Mouse (Mus musculus) adrenal gland, adult 2 months (tissue): ENCODE measurements around the gene Mep1a. TPM values are rescaled to one million over a fixed set of nuclear protein-coding genes. Genes with fewer than 3 reads are reported as not detected.
"Not testable (repeated sequence)": the region's sequence is repeated elsewhere in the genome, so short reads cannot be mapped to it uniquely, and the experiment has no call there.

Source experiments
- DNase-seq: peaks from one replicate; pipeline ENCODE4 v3.0.0; 2021
- long read RNA-seq: library from polyadenylated mRNA; stranded (forward); transcript quantifications from one replicate; pipeline ENCODE4 v2.0.0, GENCODE M21; 2021
- polyA plus RNA-seq: library from polyadenylated mRNA; depleted of rRNA; stranded (reverse); fragments of >200 nt; gene quantifications from 2 replicates; pipeline ENCODE4 v1.2.3, GENCODE M21; 2012; rRNA removed
- total RNA-seq, 2 experiments: library from RNA; stranded (reverse); gene quantifications; 2 replicates each; pipeline ENCODE4 v1.2.3; 2021

Gene Mep1a
- total RNA-seq: under 1 TPM in 1 of 2 experiments, not detected in 1; 0.14 TPM
- not detected in 2 replicates for polyA plus RNA-seq
- long read RNA-seq: 0 reads

DNA sequence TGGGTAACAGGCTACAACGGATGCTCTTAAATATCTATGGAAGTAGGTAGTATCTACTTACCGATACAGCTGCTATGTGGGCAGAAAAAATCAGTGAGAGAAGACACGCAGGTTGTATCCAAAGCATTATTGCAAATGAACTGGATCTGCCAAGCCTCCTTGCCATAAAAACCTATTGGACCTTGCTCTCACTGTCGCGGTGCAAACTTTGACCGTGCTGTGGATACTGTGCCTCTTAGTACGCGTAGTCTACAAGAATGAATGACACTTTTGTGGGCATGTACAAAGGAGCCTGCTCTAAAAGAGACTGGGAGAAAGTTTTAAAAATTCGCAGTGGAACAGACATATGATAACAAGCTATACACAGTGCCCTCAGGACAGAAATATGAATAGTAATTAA, at the start of gene Mep1a:
Gene Mep1a, minus strand, starts transcription at position 221 of the 400 bp plus-strand sequence.
- no peak for DNase-seq

DNA sequence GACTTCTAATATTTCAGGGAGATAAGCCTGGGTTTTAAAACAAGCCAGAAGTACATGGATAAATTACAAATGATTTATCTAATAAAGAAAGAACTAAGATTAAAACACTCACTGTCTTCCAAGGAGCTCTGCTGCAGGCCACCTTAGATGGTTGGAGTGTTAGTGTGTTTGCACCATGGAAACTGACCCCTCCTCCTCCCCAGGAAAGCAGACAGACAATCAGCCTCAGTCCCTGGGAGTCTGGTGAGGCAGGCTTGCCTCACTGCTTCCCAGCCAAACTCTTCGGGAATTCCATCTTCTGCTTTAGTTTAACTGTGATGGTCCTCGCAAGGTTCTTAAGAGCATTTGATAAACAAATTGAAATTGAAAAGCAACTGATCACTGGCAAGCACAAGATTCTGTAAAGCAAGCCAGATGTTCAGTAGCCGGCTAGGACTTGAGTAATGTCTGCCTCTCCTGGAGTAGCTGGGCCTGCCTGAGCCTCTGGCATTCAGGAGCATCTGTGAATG, 48.6 kb upstream of the Mep1a start:
- no peak for DNase-seq

DNA sequence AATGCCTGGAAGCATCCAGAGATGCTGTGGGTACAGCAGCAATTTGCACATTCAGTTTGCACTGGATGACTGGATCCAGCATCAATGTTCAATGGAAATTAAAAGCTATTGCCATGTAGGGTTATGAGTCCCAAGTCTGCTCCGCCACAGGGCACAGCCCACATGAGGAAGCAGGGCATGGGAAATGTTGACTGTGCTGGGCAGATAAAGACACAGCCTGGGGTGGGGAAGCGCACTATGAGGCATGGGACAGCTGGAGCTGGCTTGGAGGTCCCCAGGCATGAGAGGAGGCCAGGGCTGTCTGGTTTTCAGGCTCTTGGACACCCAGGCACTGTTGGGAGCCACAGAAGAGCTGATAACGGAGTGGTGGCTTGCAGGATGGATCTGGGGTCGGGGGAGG, 41.4 kb upstream of the Mep1a start:
- DNase-seq: no peak

DNA sequence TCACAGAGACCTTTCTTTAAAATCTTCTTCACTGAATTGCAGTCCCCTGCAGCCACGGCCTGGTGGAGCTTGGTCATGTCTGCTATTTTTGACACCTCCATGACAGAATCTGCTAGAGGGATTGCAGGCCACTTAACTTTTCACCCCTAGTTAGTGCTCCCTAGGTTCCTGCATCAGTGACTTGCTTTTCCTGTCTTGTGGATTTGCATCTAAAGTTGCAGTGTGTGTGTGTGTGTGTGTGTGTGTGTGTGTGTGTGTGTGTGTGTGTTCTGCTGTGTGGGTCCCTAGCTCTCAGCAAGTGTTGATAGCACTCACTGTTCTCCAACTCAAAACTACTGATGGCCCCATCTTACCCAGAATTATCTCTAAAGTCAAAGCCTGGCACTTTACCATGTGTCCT, 40.9 kb upstream of the Mep1a start, which contains the start of gene Ankrd66:
Gene Ankrd66, minus strand, starts transcription at position 101 of the 400 bp plus-strand sequence.
- no peak for DNase-seq

DNA sequence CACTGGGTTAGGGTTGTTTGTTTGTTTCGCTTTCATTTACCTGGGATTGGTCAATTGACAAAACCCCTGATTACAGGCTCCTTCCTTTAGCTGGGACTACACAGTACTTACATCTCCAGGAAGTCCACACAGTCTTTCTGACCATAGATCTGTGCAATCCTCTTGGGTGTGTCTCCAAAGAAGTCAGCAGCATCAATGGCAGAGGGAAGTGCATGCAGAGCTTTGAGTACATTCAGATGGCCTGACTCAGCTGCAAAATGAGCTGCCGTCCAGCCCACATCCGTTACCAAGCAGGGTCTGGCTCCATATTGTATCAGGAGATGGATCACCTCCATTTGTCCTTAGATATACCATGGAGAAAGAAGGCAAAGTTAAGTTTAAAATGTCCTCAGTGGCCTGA, 36.2 kb upstream of the Mep1a start:
- no peak for DNase-seq

DNA sequence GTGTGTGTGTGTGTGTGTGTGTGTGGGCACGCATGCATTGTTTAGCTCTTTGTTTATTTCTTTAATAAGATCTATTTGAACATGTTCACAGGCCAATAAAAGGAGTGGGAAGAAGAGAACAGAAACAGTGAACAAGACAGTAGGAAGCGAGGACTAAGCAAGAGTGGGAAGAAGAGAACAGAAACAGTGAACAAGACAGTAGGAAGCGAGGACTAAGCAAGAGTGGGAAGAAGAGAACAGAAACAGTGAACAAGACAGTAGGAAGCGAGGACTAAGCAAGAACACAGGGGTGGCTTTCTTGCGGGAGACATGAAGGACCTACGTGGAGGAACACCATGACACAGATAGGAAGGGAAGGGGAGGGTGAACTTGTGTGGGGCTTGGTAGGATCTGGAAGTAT, 34.2 kb upstream of the Mep1a start:
- DNase-seq: not testable (repeated sequence)

DNA sequence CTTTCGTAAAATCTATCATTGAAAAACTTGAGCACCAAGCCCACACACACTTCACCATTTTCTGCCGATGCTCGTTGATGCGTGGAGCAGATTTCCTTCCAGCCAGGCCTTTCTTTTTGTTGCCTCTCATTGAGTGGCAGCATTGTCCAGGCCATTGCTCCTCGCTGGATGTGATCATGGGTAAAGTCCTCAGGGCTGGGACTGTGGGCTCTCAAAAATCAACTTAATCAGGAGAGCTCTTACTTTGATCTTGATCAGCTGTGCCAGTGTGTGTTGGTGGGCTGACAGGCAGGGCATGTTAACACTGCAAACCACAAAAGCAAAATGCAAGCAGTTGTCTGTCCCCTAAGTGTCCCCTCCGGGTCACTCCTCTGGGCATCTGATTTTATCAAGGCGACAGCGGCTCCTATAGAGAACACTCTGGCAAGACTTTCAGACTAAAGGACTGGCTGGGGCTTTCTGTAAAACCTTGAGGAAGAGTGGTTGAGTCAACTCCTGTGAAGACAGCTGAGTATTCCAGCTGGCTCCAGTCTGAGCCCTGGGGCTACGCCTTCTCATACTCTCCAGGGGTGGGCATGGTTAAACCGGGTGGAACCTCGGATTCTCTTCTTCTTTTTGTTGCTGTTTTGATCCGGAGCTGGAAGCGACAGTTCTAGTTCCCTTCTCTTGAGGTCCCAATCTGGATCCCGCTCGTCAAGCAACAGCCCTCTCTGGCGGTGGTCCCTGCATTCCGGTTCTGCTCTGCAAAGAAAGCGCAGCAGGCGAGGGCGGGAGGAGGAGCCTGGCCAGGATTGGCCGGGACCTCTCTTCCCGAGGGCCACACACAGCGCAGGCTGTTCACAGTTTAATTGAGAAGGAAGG, 32.0 kb upstream of the Mep1a start:
- peak; percentile 15 for DNase-seq

DNA sequence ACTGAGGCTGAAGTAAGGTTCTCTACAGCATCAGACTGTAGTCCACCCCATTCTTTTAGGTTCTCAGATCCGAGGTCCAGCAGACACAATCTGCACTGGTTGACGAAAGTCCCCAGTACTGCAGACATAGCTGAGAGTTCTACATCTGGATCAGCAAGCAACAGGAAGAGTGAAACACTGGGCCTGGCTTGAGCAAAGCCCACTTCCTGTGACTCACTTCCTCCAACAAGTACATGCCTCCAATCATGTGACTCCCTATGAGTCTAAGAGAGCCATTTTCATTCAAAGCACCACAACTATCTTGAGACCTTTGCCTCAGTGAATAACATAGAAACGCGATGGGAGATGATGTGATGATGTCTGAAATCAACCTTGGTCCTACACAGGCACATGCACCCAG, 28.6 kb upstream of the Mep1a start:
- no peak for DNase-seq

DNA sequence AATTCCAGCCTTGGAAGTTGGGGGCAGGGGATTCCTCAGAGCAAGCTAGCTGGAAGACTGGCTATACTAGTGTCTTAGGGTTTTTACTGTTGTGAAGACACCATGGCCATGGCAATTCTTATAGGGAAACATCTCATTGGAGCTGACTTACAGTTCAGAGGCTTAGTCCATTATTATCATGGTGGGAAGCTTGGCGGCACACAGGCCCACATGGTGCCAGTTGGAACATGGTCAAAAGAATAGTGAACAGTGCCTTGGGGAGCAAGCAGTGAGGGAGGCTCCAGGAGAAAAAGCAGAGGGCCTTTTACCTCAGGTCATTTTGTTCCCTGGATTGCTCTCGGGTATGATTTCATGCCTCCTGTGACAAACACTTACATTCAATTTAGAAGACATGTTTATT, 27.9 kb upstream of the Mep1a start:
- DNase-seq: no peak

DNA sequence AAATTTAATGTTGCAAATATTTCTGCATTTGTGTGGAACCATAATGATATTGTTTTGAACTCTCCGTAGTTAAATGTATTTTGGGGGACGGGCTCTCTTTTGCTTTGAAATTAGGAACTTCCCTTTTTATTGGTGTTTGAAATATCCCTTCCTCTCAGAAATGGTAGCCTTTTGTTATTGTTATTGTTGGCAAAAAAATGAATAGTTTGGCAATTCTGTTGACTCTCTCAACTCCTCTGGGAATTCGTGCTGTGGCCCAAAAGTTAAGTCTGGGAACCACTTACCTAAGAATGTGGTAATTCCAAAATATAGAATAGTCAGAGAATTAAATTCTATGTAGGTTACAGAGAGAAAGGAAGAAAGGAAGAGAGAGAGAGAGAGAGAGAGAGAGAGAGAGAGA, 17.6 kb upstream of the Mep1a start:
- no peak for DNase-seq

DNA sequence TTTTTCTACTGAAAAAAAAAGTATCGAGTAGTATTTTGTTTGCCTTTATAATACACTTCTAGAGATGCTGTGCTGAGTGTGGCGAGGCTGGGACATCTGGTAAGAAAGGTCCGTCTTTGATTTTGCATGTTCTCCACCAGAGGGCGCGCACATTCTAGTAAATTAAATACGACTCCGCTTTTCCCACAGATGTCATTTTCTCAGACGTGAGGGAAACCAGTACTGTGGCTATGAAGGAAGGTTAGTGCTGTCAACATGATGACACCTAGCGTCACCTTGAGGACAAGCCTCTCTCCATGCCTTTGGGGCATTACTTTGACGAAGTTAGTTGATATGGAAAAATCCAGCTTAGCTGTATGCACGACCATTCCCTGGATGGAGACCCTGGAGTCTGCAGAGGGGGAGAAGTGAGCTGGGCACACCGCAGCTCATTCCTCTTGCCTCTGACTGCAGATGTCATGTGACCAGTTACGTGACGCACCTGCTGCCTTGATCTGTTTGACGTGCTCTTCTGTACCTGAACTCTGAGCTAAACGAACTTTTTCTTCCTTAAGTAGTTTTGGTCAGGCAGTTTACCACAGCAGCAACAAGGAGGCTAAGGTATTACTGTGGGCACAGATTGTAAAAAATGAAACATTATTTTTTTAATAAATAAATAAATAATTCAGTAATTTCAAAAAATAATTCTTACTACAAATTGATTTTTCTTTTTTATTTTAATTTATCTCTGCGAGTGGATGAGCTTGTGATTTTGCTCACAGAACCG, 16.2 kb upstream of the Mep1a start:
- DNase-seq: peak; percentile 42

DNA sequence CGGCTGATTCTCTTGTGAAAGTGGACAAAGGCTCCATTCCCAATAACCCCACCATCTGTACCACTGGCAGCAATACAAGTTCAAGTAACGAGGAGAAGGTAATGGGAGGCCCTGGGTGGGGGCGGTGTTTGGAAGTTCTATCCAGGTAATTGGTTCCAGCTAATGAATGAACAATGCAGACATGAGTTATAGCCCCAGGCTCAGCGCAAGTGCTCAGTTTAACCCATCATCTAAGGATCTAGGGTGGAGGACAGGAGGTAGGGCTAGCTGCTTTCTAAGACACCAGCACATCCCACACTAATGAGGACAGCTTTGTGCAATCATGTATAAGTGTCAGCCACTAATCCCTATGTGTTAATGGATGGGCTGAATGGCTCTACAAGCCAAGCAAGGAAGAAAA, 8.2 kb upstream of the Mep1a start:
- DNase-seq: no peak

DNA sequence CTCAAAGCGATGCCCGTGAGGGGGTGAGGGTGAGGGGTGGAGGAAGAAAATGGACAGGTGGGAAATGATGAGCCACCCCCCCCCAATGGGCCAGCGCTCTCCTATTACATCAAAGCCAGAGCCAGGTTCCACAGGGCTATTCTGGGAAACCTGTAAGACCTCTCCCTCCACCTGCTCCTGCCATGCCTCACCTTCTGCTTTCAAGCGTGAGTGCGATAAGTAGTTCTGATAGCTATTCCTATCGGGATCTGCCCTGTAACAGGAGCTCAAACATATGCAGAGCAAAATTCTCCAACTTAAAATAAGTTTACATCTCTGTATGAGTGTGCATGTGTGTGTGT, 2.0 kb upstream of the Mep1a start:
- DNase-seq: no peak

DNA sequence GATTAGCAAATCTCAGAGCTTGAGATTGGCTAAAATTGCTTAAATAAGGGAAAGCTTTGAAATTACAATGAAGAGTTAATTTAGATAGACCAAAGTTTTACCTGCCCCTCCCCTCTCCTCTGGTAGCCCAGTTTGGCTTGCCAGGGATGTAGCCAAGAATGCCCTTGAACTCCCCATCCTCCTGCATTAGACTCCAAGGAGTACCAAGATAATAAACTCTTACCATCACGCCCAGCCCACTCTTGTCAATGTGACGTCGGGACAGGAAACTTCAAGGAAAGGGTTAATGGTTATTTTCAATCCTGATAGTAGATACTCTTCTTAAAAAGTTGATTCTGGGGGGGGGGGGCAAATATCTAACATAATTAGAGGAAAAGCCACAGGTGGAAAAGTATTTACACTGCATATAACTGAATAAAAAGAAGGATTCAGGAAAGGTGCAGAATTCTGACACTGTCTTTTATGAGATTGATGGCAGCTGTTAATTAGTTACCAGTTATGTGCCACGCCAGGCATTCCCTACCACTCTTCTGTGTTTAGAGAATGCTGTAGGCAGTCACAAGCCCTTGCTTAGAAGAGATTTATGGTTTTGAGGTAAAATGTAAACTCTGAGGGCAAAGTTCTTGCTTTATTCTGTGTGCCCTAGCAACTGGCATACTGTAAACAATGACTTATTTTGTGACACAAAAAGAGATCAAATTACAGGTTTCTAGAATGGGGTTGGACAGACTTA, 1.4 kb upstream of the Mep1a start:
- DNase-seq: no peak

DNA sequence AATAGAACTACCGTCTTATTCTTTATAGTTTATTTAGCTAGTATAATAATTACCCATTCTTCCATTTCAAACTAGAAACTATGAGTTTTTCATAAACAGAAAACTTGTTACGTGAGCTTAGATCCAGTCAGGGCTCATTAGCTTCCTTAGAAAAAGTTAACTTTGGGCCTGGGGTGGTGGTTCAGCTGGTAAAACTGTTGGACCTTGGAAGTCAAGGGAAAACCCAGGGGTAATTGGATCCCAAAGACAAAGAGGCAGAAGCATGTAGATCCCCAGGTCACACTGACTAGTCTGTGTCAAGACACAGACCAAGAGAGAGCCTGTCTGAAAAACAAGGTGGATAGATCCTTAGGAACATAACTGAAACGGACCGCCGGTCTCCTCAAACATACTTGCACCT, 981 bp downstream of the Mep1a start:
- DNase-seq: no peak

DNA sequence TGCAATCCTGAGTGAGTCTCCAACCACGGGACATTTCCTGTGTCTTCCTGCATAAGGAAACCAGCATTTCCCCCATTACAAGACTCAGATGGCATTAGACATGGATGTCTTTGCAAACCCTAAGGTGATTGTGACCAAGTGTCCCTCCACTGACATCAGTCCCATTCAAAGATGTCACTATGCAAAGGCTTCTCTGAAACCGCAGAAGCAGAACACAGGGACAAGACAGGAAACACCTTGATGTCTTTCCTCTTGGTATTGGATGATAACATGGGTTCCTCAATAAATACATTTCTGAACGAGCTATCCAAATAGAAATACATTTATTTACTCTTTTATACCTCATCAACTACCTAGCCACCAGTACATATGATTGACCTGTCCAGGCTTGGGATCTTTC, 1.4 kb downstream of the Mep1a start:
- DNase-seq: no peak

DNA sequence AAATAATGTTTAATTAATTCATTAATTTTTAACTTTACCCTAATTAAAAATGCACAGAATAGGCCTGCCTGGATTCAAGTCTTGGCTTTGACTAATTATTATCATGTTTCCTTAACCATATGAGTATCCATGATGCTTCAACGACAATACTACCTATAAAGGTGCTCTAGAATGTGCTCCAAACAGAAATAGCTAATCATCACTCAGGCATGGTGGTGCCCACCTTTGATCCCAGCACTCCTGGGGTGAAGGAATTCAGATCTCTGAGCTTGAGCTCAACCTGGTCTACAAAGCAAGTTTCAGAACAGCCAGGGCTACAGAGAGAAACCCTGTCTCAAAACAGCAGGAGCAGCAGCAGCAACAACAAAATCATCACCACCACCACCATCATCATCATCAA, 2.1 kb downstream of the Mep1a start:
- no peak for DNase-seq

DNA sequence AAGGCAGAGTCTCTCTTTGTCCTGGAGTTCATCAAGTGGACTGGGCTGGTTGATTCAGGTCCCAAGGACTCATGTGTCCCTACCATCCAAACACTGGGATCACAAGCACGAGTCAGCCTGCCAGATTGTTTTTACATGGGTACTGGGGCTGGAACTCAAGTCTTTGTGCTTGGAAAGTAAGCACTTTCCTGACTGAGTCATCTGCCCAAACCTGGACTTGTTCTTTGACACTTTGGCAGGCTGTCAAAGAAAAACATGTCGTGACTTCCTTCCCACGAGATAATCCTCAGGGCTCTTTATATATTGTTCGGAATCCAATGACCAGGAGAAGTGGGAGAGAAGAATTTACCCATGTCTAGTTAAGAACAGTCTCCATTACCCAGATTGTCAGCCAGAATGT, 5.1 kb downstream of the Mep1a start:
- DNase-seq: no peak

DNA sequence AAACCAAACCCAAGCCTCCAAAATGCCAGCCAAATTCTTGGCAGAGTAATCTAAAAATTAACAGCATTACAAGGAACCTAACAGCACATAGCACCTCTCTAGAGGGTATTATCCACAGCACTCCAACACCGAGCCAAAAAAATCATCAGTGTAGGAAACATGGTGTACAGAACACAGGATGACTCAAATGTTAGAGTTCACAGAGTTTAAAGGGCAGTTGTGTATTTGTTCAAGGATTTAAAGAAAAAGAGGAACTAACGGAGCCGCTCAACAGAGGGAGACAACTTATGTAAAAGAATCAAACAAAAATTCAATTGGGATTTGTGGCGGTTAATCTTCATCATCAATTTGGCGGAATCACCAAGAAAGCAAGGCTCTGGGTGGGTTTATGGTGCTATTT, 7.1 kb downstream of the Mep1a start:
- DNase-seq: no peak

DNA sequence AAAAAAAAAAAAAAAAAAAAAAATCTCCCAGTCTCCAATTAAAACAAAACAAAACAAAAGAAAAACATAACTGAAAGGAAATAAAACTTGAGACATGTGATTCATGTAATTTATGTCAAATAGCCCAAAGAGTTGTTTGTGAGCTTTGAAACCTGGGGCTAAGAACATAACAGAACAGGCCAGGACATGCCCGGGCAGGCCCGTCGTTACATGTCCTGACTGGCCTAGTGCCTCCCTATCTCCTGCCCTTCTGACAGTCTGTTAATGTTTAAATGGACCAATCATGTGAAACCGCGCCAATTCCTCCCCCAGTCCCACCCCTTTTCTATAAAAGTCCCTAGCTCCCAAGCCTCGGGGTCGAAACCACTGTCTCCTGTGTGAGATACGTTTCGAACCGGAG, 12.2 kb downstream of the Mep1a start:
- not testable (repeated sequence) for DNase-seq

DNA sequence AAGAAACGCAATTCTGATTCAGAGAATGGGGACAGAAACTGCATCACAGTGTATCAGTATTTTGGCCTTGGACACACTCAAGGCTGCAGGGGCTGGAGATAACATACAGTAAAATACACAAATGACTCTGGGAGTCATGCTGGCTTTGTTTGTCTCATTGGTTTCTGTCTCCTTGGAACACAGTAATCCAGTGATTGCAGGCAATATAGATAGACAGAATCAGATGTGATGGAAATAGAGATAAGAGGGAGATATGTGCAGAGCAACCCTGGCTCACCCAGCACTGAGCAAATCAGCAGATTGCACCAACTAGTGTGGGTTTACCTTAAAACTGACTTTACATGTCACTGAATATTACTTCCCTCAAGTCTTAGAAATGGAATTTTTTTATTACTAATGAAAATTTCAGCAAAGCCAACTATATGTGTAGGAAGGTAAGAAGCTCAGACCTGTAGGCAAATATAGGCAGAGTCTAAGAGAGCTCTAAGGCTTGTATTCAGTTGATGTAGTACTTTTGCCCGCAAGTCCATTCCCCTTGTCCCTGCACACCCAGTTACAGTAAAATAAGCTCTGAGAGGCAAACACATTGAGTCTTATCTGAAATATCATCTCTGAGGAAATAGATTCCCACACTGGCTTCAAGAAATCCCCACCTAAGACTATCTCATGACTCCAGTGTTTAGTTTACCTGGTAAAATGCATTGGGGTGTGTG, 14.0 kb downstream of the Mep1a start:
- DNase-seq: peak; percentile 21

DNA sequence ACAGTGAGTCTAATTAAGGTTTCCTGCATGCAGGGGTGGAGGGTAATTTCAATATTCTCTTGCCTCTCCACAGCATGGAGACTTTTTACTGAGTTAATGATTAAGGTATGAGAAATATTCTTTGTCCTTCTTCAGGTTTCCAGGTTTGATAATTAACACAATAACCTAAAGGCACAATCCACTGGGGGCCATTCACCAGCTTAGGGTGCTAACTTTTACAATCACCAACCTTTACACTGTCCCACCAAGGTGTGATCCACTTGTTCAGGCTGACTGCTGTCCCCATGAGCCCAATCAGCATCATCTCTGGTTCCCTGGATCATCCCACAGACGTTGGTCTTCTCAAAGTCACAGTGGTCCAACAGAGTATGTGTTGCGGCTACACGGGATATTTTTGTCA, 16.6 kb downstream of the Mep1a start:
- DNase-seq: no peak
